Mouse (Mus musculus) megakaryocyte progenitor cell, adult 5-6 weeks (primary cell): ENCODE data around the gene Trim24. TPM values are rescaled to one million over a fixed set of nuclear protein-coding genes. Genes with fewer than 3 reads are reported as not detected.

ENCODE experiments used
- total RNA-seq, 2 experiments: library from RNA; stranded (forward) in 1 of 2; stranded (reverse) in 1 of 2; fragments of 157-497, 149-512 nt in 1 of 2; fragments of 200-1000 nt in 1 of 2; gene quantifications; 2 replicates each; pipeline versions ENCODE4 v1.2.3 to v1.2.4; 2015 to 2017

Trim24 gene
- total RNA-seq, 2 experiments from 2014 or later, result 12.0 to 30.3 TPM

Other genes with a start within 250 kb of the Trim24 start
- gene Svopl, start 176.2 kb downstream of the Trim24 start, total RNA-seq (2015), result not detected in 2 replicates
- gene Svopl, start 176.2 kb downstream of the Trim24 start, total RNA-seq (2017), result not detected in 2 replicates
- gene Tmem213, start 238.4 kb downstream of the Trim24 start, total RNA-seq (2015), result not detected in 2 replicates
- gene Tmem213, start 238.4 kb downstream of the Trim24 start, total RNA-seq (2017), result not detected in 2 replicates